Mouse (Mus musculus): ENCODE measurements around the gene Ccdc58.
"Not testable (repeated sequence)": the region's sequence is repeated elsewhere in the genome, so short reads cannot be mapped to it uniquely, and the experiment has no call there.

Gene Ccdc58

DNA sequence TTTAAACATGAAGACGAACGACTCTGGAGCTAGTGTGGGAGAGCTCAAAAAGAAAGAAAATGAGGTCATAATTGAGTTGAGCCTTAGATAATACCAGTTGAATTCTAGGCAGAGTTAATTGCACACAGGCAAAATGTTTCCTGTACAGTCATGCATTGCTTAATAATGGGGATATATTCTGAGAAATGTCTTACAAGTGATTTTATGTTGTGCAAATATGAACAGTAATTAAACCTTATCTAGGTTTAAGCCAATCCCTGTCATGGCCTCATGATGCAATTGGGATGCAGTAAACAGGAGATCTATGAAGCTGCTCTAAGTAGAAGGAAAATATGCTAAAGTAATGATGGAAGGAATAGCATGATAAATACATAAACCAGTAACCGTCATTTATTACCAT lies 3.3 kb downstream of the Ccdc58 start:
- CTCF ChIA-PET, result no interaction called here

DNA sequence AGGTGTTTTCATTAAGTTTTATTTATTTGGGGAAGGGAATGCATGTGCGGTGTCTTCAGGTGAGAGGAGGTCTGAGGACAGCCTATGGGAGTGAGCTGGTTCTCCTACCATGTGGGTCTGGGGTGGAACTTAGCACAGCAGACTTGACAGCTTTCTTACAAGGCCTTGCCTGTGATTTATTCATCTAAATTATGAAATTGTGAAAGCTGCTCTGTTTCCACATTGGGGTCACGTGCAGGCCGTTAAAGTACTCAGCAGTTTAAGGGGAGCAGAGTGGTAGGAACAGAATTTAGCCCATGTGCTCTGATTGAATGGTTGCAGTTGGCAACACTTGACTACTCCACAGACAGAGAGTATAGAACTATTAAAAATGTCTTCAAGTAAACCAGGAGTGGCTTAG lies 8.4 kb downstream of the Ccdc58 start:
- CTCF ChIA-PET, result no interaction called here

DNA sequence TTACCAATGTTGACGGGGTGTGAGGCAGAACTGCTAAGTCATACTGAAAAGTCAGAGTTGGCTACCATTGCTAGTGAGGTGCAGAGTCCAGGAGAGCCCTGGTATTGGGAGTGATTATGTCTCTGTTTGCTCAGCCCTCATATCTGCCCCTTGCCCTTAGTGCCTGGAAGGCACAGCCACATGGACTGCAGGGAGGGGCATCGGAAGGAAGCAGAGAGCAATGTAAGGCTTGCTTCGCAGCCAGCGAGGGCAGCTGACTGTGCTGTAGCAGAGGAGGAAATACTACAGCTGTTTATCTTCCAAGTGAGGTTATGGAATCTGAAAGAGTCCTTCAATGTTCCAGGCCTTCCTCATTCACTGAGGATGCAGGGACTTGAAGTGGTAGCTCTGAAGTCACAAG lies 16.4 kb downstream of the Ccdc58 start:
- CTCF ChIA-PET, result interaction anchor here (0.7 kb wide), 1 partner anchor 874 kb away, joined by 3 read pairs; no protein-coding TSS in a partner anchor

DNA sequence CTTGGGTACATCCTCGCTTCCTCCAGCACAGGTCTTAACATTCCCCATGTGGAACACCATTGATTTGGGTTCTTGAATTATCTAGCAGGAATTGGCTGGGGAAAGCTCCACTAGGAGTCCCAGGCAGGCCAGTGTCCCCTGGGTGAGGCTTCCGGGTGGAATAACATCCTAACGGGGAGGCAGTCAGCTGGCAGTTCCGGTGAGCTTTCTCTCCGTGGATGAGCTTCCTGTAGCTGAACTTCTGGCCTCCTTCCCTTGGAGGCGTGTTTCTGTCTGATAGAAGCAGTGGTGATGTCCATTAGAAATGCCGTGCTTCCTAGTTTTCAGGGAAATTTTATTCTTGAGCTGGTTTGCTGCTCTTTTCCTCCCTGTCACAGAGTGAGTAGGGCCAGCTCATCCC lies 17.6 kb downstream of the Ccdc58 start:
- CTCF ChIA-PET, result no interaction called here

DNA sequence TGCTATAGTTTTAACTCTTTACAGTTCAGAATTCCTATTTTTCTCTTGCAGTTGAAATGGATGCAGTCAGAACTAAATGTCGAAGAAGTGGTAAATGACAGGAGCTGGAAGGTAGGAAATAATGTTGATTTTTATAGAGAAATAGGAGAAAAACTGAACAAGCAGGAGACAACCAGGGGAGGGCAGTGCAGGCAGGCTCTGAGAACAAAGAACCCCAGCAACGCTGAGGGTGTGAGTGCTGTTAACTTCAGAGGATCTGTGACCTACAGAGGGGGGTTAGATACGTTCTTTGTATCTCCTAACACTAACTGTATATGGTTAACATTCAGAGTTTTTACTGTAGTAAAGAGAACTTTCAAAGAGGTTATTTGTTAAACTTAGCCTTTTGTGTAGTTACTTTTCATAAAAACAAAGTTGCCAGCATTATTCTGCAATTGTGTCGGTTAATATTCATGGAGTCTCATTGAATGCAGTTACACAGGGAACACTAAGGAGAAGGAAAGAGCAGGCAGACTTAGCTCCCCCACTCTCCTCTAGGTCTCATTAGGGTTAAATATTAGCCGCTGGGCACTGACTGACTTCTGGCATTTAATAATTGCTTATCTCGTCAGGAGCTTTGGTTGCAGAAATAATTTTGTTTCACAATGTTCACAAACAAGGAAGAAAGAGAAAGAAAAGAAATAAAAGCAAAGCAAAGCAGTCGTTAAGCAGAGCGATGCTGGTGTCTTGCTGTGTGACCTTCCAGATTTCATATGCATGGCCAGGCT lies 18.5 kb downstream of the Ccdc58 start:
- CTCF ChIA-PET, result no interaction called here

DNA sequence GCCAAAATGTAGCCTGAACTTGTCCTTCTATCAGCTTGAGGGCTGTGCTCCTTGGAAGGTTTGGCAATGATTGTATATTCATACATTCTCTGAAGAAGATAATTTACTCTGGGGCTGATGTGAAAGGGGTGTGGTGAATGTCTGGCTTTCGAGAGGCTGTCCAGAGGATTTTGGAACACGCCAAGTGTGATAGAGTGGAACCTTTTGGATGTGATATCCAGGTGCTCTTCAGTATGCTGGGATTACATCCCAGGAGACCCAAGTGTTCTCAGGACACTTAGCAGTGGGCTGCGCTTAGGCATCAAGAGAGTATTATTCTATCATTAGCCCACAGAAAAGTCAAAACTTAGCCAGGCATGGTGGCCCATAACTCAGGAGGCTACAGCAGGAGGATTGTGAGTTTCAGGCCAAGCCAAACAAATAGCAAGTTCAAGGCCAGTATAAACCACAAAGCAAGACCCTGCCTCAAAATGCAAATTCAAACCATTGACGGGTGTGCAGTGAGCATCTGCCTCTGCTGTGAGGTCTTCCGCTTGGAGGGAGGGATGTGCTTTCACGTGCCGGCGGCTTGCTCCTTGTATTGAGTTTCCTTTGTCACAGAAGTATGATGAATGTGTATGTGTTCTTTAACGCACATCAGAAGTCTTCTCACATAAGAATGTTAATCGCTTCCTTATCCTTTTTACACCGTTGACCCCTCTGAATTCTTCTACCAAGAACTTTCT lies 19.5 kb downstream of the Ccdc58 start:
- CTCF ChIA-PET, result no interaction called here

DNA sequence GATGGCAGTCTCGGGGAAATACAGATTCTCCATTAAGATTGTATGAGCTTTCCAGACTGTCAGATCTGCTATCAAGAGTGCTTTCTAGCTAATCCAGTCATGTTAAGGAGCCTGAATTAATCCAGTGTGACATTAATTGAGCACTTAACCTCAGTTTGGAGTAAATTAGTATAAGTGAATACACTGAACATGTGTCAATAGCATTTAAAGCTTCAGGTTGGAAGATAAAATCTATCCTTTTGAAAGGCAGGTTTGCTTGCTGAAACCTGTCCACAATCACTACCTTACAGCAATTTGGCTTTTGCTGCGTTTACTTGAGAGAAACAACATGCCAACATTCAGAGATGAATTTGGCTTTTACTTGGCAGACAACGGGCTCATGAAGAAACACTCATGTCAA lies 22.6 kb downstream of the Ccdc58 start:
- CTCF ChIA-PET, result no interaction called here

DNA sequence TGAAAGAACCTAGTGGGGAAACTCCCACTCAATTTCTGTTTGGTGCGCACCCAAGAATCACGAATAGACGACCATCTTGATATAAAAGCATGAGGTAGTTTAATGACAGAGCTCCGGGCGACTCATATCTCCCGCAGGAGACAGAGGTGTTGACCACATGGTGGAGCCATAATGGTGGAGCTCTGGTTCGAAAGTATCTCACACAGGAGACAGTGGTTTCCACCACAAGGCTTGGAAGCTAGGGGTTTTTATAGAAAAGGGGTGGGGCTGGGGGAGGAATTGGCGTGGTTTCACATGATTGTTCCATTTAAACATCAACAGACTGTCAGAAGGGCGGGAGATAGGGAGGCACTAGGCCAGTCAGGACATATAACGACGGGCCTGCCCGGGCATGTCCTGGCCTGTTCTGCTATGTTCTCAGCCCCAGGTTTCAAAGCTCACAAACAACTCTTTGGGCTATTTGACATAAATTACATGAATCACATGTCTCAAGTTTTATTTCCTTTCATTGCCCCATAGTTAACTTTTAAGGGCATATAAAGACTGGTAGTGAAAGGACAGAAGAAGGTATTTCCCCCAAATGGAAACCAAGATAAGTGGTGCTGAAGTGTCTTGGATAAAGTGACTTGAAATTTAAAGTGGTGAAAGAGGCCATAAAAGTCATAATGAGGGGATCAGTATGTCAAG lies 26.5 kb downstream of the Ccdc58 start:
- CTCF ChIA-PET, result not testable (repeated sequence)

DNA sequence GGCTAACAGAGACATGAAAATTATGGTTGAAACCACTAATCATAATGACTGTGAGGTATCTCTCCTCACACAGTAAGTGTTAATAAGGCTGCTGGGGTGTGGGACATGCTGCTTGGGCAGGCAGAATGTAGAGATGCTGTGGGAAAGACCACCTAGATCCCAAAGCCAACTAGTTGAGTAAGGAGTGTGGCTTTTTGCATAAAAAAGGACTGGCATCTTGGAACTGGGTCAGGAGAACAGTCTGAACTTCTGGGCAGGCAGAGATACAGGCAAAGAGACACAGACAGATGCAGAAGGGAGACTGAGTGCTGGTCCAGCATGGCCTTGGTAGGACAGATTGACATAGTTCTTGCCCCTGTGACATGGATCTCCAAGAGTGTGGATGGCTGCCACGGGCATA lies 30.0 kb downstream of the Ccdc58 start:
- CTCF ChIA-PET, result no interaction called here

DNA sequence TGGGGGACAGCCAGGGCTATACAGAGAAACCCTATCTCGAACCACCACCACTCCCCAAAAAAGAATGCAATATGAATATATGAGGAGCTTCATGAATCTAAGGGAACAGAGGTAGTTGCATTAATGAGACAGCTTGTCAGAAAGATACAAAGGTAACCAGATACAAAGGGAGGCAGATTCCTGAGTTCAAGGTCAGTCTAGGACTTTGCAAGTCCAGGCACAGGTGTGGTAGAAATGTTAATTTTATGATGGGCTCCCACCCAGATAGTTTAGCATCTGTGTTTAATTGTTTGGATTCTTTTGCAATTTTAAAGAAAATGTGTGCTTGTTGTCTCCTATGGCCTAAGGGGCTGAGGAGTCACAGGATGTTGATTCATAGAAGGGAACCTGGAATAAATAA lies 30.7 kb downstream of the Ccdc58 start:
- CTCF ChIA-PET, result no interaction called here

DNA sequence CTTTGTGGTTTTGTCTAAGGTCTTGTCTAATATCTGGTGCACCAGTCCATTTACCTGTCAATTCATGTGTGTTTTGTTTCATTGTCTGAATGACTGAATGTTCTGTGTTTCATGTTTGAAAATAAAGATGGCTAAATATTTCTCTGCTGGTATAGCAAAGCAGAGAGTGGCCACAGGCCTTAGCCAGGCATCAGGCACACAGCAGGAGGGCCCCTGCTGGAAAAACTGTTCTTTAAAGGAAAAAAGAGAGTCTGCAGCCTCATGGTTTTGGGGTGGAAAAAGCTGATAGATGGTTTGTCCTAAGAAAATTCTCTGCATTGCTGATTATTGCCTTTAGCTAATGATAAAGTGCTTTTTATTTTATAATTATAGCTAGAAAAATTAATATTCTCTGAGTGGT lies 40.0 kb downstream of the Ccdc58 start:
- CTCF ChIA-PET, result not testable (repeated sequence)

DNA sequence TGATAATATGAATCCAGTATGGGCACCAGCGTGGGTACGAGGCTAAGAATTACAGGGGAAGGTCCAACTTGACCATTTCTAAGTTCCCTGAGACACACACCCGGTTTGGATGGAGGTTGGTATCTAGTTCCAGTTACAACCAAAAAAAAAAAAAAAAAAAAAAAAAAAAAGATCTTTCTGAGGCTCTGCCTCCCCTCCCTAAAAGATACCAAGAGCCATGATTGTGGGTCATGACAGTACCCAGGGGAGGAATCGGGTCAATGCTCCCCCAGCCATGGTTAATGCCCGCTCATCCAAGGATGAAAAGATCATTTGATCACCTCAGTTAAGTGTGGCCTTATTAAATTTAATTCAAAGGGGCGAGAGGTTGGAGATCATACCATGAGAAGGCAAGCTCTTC lies 44.3 kb downstream of the Ccdc58 start:
- CTCF ChIA-PET, result not testable (repeated sequence)

DNA sequence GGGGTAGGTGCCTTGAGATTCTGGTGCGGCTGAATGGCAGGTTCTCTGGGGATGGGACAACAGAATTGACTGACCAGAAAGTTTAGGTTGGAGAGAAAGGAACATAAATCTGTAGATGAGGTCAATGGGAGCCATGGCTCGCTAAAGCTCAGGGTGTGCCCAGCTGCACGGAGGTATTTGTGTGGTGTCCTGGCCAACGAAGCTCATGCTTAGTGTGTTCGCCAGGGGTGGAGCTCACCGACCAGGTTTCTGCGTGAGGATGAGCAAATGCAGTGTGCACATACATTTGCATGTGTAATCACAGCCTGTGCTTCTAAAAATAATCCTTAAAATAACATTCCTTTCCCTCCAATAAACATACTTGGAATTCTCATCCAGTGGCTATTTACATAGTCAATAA lies 56.6 kb downstream of the Ccdc58 start:
- CTCF ChIA-PET, result no interaction called here

DNA sequence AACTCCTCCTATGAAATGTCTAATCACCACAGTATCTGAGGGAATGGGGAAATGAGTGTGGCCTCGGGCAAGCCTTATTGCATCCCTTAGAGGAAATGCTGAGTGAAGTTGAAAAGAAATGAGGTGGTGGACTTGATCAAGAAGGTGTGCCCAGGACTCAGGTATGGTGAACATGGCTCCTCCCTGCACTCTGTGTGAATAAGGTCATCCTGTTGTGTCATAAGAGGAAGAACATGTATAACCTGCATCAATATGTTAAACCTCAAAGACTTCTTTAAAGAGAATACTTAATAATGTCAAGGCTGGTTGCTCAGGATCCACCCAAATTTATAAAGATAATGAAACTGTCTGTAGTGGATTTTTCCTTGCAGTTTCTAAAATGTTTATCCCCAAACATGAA lies 59.7 kb downstream of the Ccdc58 start, which contains the start of gene Csta1:
Csta1 (minus strand) TSS at position 101 of the 400 bp plus-strand sequence.
- CTCF ChIA-PET, result no interaction called here

DNA sequence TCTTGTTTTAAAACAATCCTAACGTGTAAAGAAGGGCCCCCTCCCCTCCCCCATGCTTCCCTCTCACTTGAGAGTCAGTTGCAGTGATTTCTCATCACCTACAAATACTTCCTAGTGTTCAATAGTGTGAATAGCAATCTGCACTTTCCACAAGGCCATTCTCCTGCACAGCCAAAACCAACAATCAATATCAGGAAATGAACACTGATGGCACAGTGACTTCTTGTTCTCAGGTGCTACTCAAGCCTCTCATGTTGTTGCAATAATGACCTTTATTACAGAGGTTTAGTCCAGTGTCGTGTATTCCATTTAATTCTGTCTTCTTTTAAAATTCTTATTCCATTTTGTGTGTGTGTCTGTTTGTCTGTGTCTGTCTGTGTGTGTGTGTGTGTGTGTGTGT lies 66.7 kb downstream of the Ccdc58 start:
- CTCF ChIA-PET, result no interaction called here

Measured in spleen, embryonic (tissue).